Mouse (Mus musculus) ovary, postnatal 14 days (tissue): Measurements from ENCODE around the gene Impdh2.

Source experiments
- DNase-seq: peaks from one replicate; pipeline ENCODE4 v3.0.0; 2022; ENCODE audit warnings: low spot score

Impdh2 gene

GRCm38 (mm10) chr9:108569381-108570206 is 9.5 kb downstream of the Impdh2 start, which contains the start of gene Dalrd3:
Gene Dalrd3, plus strand, starts transcription at chr9:108569886.
- peak; percentile 80 for DNase-seq

DNA sequence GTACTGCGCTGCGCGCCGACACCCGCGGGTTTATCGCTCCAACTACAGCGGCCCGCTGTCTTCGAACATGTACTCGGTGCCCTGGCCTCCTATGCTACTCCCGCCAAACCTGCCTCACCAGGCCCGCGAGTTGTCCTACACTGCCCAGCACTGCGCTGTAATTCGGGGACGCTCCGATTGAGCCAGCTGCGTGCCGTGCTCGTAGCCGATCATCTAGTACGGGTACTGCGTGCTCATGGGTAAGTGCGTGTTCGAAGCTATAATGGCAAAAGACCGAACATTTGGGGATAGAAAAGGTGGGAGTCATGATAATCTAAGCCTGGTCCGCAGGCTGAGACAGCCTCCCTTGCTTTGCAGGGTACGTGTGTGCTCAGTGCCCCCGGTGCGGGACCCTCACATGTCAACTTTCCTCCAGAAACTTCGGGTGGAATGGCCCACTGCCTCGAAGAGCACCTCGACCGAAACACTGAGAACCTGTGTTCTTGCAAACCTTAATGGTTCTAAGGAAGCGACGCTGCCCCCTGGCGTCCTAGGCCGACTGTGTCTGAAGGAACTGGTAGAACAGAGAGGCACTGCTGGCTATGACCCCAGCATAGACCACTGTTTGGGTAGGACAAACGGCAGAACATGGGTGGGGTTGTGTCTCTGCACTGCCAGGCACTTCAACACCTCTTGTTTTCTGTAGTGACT is 10.3 kb downstream of the Impdh2 start:
- peak; percentile 66 for DNase-seq

- no peak for DNase-seq
Measured at GRCm38 (mm10) chr9:108571401-108571973, 11.4 kb downstream of the Impdh2 start.

- no peak for DNase-seq
Measured at GRCm38 (mm10) chr9:108572321-108572720, 12.2 kb downstream of the Impdh2 start.

GRCm38 (mm10) chr9:108573774-108574690 is 13.9 kb downstream of the Impdh2 start:
- DNase-seq, result peak; percentile 55

DNA sequence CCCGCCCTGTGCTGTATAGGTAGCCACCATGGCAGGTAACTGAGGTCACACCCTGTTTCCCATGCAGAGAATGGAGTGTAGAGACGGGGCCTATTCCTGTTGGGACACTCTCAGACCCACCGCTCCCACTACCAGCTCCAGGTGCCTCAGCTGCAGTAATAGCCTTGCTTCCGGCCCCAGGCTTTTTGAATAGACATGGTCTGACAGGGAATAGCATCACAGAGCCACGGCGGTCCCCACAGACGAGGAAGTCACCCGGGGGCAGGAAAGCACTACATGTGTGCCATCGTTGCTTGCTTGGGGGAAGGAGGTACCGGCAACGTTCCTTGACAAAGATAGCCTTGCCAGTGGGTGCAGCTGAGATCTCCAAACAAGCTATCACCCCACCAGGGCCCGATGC is 14.8 kb downstream of the Impdh2 start:
- no peak for DNase-seq

DNA sequence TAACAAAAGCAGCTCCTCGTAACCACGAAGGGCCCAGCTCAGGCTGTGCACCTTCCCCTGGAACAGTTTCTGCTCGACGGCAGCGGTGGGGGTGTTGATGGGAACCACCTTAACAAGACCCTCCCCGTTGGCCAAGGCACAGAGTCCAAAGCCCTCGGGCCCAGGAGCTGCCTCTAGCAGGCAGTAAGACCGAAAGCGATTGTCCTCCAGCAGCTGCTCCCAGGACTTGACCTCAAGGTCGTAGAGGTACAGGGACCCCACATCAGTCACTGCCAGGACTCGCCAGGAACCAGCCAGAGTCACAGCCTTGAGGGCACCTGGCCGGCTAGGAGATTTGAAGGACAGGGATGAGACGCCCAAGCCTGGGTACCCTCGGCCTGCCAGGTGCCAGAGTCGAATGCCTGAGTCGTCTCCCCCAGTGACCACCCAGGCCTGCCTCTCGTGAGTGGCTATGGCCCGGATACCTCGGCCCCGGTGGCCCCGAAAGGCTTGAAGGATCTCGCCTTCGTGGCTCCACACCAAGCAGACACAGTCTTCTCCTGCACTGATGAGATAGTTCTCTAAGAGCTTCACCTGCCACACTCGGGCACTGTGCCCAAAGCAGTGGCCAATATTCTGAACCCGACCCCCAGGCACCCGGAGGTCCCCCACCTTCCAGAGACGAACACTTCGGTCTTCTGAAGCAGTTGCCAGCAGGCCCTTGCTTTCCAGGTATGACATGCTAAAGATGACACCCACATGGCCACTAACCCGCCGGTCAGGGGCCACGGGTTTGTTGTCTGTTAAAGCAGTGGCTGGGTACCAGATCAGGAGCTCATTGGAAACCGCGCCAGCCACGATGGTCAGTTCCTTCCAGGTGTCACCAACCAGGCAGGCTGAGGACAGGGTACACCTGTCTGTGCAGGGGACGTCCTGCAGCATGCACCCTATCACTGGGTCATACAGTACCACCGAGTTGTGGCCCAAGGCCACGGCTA is 15.5 kb downstream of the Impdh2 start:
- DNase-seq, result no peak

DNA sequence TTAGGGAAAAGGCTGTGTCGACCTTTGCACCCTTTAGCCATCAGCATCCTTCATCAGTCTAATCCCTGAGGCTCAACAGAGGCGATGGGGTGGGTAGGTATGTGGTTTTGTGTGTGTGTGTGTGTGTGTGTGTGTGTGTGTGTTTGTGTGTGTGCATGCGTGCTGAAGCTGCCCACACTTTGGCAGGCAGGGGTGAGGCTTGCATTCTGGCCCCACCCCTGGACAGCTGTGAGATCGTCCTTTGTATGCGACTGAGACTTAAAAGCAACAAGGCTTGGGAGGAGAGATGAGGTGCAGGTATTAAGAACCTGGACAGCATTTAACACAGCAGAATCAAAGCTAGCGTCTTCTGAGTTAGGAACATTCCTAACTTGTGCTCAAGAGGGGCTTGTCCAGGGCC is 16.9 kb downstream of the Impdh2 start:
- DNase-seq, result no peak

GRCm38 (mm10) chr9:108577934-108578544 is 18.0 kb downstream of the Impdh2 start:
- peak; percentile 44 for DNase-seq

DNA sequence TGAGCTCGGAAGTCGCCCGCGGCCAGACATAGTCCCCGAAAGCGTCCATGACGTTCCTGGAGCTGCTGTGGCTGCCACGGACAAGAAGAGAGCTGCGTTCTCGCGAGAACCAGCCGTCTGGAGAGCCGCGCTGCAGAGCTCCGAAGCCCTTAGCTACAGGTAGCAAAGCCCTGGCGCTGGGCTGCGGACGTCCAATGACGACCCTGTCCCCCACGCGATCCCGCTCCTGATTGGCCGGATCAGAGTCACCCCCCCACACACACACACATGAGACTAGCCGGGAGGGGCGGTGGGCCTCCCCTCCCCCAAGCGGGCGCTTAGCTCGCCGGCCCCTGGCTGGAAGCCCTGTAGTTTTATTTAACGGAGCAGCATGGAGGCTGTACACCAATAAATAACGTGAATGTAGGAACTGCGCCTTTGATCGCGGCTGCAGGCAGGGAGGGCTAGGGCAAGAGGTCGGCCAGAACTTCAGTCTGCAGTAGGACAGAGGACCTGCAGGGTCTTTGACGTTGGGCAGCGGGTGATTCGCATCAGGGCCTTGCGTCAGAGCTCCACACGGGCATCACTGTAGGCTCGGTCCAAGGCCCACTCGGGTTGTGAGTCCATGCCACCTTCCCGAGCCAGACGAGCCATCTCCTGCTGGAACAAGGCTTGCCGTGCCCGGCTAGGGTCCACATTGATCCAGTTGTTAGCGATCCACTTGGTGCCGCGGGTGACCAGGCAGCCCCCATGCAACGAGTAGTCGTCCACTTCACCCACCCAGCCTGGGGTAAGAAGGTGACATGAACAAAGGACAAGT is 18.7 kb downstream of the Impdh2 start, which contains the start of gene Wdr6:
Gene Wdr6, minus strand, starts transcription at position 195 of the 799 bp plus-strand sequence.
- peak; percentile 89 for DNase-seq

DNA sequence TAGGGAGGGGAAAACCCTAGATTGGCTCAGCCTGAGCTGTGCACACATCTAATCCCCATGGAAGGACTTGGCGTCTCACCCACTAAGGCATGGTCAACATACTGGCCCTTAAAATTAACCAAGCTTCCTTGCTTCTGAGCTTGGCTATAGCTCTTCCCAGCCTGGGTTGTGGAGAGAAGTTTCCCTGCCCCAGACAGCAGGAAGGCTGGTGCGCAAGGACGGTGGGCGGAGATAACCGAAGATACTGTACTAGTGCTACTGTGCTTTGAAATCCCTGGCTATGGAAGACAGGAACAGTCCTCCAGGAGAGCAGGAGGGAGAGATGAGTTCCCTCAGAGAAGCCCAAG is 19.2 kb downstream of the Impdh2 start:
- DNase-seq, result no peak

GRCm38 (mm10) chr9:108587571-108588180 is 27.6 kb downstream of the Impdh2 start:
- DNase-seq, result peak; percentile 67

GRCm38 (mm10) chr9:108589229-108589628 is 29.1 kb downstream of the Impdh2 start:
- DNase-seq, result no peak

- DNase-seq, result no peak
Measured at GRCm38 (mm10) chr9:108591462-108591861, 31.4 kb downstream of the Impdh2 start.

DNA sequence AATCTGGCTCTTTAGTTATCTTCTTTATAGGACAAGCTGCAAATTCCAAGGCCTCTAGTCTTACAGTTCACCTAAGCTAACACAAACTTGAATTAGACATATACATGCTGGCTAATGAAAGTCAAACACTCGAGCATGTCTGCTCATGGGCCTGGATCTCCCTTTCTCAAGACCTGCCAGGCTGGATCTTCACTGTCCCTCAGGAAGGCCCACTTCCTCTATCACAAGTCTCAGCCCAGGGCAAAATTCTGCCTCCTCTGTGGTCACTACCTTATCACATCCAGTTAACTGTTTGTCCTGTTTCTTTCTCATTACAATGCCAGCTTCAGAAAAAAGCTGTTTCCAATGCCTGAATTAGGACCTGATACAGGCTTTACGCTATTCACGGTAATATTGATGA is 34.3 kb downstream of the Impdh2 start:
- no peak for DNase-seq

GRCm38 (mm10) chr9:108596998-108597764 is 37.1 kb downstream of the Impdh2 start, which contains the start of gene P4htm:
Gene P4htm, minus strand, starts transcription at chr9:108597667.
- DNase-seq, result peak; percentile 39

- no peak for DNase-seq
Measured at GRCm38 (mm10) chr9:108599021-108599566, 39.0 kb downstream of the Impdh2 start.

DNA sequence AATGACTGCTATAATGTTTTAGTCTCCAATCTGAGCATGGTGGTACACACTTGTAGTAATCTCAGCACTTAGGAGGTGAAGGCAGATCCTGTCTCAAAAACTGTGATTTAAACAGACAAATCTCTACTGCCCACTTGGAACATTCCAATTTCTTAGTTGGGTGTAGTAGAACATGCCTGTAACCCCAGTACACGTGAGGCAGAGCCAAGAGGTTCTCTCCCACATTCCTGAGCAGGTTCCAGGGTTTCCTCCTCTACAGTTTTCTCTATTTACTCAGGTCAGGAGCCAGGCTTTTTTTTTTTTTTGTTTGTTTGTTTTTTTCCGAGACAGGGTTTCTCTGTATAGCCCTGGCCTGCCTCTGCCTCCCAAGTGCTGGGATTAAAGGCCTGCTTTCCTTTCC is 39.9 kb downstream of the Impdh2 start:
- DNase-seq, result no peak
